Mouse (Mus musculus) E14TG2a.4 (cell line): ENCODE data around the gene Mbnl2.
A peak's percentile ranks its signal among the peaks of the same experiment; 100 is the strongest.

Experiments
- H3K27me3 ChIP-seq: 2 replicates; pipeline ENCODE4 v1.6.1; 2014; ENCODE audit warnings: low read length, control low read depth; ENCODE audit not compliant: insufficient read depth
- H3K36me3 ChIP-seq: 2 replicates; pipeline ENCODE4 v1.6.1; 2014; ENCODE audit warnings: low read length, control low read depth; ENCODE audit not compliant: insufficient read depth
- H3K4me1 ChIP-seq: replicated peaks from 2 replicates; pipeline ENCODE4 v1.6.1; 2014; ENCODE audit warnings: low read depth, low read length, control low read depth
- H3K4me3 ChIP-seq: replicated peaks from 2 replicates; pipeline ENCODE4 v1.5.1; 2014; ENCODE audit warnings: mild to moderate bottlenecking, low read length
- H3K9me3 ChIP-seq: 2 replicates; pipeline ENCODE4 v1.6.1; 2014; ENCODE audit warnings: low read length, control low read depth
- CTCF ChIP-seq: conservative IDR thresholded peaks from 2 replicates; pipeline ENCODE4 v1.5.1; 2014; ENCODE audit warnings: low read length
- NANOG ChIP-seq: IDR thresholded peaks from 2 replicates; pipeline ENCODE4 v1.6.1; 2014; ENCODE audit warnings: borderline replicate concordance, low read length, mixed read lengths
- POU5F1 ChIP-seq: IDR thresholded peaks from 2 replicates; pipeline ENCODE4 v1.6.1; 2014; ENCODE audit warnings: low read length, borderline replicate concordance

The Mbnl2 gene

DNA sequence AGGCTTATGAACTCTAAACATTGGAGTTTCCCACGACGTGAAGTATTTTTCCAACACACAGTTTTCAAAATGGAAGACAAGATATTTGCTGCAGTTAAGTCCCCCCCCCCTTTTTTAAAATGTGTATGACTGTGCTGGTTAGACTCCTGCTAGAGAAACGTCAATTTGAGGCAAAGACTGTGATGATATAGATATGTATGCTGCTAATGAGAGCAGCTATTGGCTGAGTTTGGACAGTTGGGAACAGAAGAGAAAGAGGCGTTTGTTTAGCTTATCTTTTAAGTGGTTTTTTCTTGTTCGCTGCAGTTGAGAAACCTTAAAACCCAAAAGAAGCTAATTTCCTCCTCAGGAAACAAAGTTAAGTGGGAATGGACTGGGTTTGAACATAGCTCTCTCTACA, 106.7 kb downstream of the Mbnl2 start:
- Histone ChIP-seq H3K27me3 (no peaks in the 10 kb centered on the region), H3K36me3 (no peaks in the 10 kb centered on the region), H3K4me1 (no peaks in the 10 kb centered on the region), H3K9me3 (peaks cover 20% of the 10 kb centered on the region), H3K4me3 (no peak overlapping the region)
- TF ChIP-seq CTCF = no peak
- TF ChIP-seq NANOG = no peak
- TF ChIP-seq POU5F1 = no peak

DNA sequence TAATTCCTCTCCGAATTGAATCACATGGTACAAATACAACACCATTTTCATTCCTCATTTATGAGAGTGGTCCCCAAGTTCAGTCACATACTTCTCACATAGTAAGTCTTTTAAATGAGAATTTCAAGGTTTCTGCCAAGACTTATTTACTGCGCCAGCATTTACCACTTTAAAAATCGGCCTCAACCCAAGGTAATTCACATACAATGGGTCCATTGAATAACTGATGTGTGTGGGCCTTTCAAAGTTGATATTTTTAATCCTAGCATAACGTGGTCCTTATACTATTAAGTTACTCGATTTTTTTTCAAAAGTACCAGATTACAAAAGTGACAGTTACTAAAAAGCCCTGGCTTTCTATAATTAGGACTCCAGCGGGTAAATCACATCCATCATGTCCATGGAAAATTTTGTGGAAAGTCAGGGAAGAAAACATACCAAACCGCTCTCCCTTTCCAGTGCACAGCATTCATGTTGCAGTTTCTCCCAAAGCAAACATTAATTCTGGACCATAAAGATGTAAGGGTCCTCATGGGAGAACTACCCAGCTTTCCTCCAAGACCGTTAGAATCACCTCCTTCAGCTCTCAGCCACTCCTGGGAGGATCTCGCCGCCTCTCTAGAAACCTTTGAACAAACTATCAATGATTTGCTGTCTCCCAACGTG, 107.8 kb downstream of the Mbnl2 start:
- no peak overlapping the region for H3K4me3 ChIP-seq
- no peak for TF ChIP-seq NANOG
- TF ChIP-seq CTCF = no peak
- TF ChIP-seq POU5F1 = no peak
- H3K27me3 ChIP-seq = no peaks in the 10 kb centered on the region
- peaks cover 31% of the 10 kb centered on the region for H3K9me3 ChIP-seq
- no peaks in the 10 kb centered on the region for H3K4me1 ChIP-seq
- H3K36me3 ChIP-seq = no peaks in the 10 kb centered on the region

DNA sequence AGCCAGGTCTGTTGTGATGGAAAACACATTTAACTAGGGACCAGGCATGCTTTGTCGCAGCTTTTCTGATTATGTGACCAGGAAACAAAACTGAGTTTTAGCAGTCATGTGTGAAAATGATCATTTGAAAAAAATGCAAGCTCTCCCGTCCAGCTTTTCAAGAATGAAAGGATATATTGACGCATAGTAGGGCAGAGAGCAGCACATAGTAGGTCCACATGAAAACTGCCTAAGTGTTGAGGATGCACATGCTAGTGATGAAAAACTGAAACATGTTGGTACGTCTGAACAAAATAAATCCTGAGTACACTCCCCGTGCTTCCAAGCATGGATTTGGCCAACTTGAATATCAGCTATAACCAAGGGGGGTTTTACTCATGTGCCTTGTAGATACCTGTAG, 109.1 kb downstream of the Mbnl2 start:
- H3K36me3 ChIP-seq = peaks cover 5% of the 10 kb centered on the region
- peaks cover 41% of the 10 kb centered on the region for H3K9me3 ChIP-seq
- H3K27me3 ChIP-seq = no peaks in the 10 kb centered on the region
- H3K4me1 ChIP-seq = peaks cover 5% of the 10 kb centered on the region
- no peak overlapping the region for H3K4me3 ChIP-seq
- TF ChIP-seq POU5F1 (no peak), CTCF (no peak), NANOG (no peak)

DNA sequence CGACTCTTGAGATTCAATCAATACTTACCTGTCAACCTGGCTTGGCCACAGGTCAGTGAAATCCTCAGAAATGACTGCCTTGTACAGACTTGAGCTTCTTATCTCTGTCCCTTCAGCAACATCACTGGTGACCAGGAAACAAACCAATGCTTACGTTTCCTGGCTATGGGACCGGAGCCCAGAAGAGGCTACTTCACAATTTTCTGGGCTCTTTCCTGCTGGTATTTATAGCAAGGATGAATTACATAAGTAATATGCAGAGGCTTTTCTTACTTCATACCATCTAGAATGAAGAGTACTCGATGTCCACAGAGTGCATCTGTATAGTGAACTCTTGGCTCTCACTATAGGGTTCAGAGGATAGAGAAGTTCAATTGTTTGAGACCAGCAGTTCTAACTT, 111.8 kb downstream of the Mbnl2 start:
- H3K4me3 ChIP-seq = no peak overlapping the region
- peaks cover 66% of the 10 kb centered on the region for H3K9me3 ChIP-seq

DNA sequence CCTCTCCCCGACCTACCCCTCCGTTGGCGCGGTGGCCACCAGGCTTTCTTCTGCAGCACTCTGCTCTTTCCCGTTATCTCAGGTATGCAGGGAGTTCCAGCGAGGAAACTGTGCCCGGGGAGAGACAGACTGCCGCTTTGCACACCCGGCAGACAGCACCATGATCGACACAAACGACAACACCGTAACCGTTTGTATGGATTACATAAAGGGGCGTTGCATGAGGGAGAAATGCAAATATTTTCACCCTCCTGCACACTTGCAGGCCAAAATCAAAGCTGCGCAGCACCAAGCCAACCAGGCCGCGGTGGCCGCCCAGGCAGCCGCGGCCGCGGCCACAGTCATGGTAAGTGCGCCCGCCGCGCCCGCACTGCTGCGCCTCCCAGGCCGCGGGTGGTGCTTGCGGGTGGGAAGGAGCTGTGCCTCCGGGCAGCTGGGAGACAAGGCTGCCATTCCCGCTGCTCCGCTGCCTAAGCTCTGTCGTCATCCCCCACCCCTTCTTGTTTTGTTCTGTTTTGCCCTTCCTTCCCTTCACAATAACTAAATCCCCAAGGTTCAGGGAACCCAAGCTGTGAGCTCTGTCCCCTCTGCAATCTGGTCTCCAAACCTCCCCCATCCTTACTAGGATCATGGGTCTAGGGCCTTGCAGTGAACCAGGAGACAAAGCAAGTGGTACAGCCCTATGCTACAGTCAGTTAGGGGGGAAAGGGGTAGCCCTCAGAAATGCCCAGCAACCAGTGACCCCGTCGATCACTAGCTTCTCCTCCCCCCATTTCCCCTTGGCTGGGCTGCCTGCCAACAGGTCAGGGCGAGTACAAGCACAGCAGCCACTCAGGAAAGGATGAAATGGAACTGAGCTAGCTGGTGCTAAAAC, 113.6 kb downstream of the Mbnl2 start:
- Histone ChIP-seq H3K27me3 (no peaks in the 10 kb centered on the region), H3K9me3 (peaks cover 78% of the 10 kb centered on the region), H3K36me3 (peaks cover 27% of the 10 kb centered on the region), H3K4me1 (peaks cover 13% of the 10 kb centered on the region), H3K4me3 (peak overlapping the region; percentile 60)
- TF ChIP-seq CTCF = no peak
- no peak for TF ChIP-seq POU5F1
- no peak for TF ChIP-seq NANOG

More for the DNA sequence above, 111.8 kb downstream of the Mbnl2 start:
- TF ChIP-seq POU5F1 = no peak
- TF ChIP-seq CTCF = no peak
- no peak for TF ChIP-seq NANOG
- Histone ChIP-seq H3K4me1 (peaks cover 7% of the 10 kb centered on the region), H3K36me3 (peaks cover 23% of the 10 kb centered on the region), H3K27me3 (no peaks in the 10 kb centered on the region)

DNA sequence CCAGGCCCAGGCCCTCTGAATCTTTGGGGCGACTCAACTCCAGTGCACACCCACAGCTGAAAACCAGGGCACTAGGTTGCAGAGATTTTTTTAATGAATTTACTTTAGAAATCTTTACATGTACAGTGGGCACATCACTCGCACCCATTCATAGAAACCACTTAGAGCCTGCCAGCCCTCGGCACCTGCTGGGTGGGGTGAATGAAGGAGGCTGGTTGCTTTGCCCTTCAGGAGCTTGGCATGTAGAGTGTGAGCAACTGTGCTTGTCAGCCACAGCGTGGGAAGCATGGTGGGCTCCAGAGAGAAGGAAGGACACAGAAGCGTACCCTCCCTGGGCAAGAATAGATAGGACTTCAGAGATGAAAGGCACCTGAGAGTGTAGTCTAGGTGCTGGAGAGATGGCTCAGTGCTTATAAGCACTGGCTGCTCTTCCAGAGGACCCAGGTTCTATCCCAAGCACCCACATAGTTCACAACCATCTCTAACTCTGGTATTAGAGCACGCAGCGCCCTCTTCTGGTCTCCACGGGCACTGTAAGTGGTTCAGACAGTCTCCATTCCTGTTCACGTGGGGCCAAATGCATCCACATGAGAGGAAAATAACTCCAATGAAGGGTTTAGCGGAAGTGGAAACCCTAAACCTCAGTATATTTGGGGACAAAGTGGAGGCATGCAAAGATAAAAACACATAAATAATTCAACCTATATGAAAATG, 114.9 kb downstream of the Mbnl2 start:
- TF ChIP-seq CTCF = peak; percentile 32
- no peak for TF ChIP-seq NANOG
- Histone ChIP-seq H3K27me3 (no peaks in the 10 kb centered on the region), H3K4me3 (no peak overlapping the region), H3K36me3 (peaks cover 27% of the 10 kb centered on the region), H3K4me1 (peaks cover 25% of the 10 kb centered on the region), H3K9me3 (peaks cover 73% of the 10 kb centered on the region)

DNA sequence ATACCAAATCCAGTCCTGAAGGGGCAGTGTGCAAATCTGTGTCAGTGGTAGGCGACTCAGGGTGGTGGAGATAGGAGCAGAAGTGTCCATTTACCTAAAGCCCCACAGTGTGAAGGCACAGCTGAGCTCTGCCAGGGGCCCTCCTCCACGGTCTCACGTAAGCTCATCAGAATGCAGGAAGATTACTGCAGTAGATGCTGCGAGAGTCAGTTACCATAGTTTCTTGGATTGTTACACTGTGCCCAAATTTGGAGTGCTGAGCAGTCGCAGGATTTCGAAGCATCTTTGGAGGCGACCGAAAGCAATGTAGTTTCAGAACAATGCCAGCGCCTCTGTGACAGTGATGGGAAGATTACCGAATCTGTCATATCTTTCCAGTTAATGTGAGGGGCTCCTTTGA, 116.2 kb downstream of the Mbnl2 start:
- H3K36me3 ChIP-seq = peaks cover 27% of the 10 kb centered on the region
- TF ChIP-seq CTCF (no peak), NANOG (no peak), POU5F1 (no peak)
- H3K4me1 ChIP-seq = peaks cover 25% of the 10 kb centered on the region
- H3K9me3 ChIP-seq = peaks cover 63% of the 10 kb centered on the region
- H3K27me3 ChIP-seq = no peaks in the 10 kb centered on the region
- H3K4me3 ChIP-seq = no peak overlapping the region

DNA sequence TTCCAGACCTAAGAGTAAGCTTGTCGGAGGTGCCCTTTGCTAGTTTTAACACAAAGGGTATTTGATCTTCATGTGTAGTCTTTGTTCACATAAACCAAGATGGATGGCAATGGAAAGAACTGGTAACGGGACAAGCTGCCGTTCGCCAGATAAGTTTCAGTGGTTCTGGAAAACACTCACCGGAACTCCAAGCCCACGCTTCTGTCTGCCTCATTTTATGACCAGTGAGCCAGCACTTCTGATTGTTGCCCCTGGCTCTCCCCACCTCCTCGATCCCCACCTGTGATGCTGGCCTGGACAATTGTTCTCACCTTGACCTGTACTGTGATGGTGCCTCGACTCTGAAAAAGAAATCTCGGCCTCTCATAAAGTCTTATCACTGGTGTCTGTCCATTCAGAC, 117.0 kb downstream of the Mbnl2 start:
- TF ChIP-seq NANOG (no peak), POU5F1 (no peak), CTCF (no peak)
- peaks cover 25% of the 10 kb centered on the region for H3K4me1 ChIP-seq
- H3K9me3 ChIP-seq = peaks cover 56% of the 10 kb centered on the region
- H3K36me3 ChIP-seq = peaks cover 32% of the 10 kb centered on the region
- no peaks in the 10 kb centered on the region for H3K27me3 ChIP-seq
- H3K4me3 ChIP-seq = no peak overlapping the region
